Mouse (Mus musculus) MEL (cell line): Measurements from ENCODE around the gene Parp11. TPM values are rescaled to one million over a fixed set of nuclear protein-coding genes. Genes with fewer than 3 reads are reported as not detected.

Experiments used
- DNase-seq: peaks from one replicate; pipeline ENCODE4 v3.0.0; 2011; ENCODE audit warnings: low read depth, low spot score
- H3K27ac ChIP-seq: 2 replicates; pipeline ENCODE4 v1.5.1; 2012; ENCODE audit warnings: low read depth, mild to moderate bottlenecking, control low read depth, low read length, moderate library complexity; ENCODE audit not compliant: control insufficient read depth
- H3K27me3 ChIP-seq, 2 experiments: fragments of 150-350 bp in 1 of 2; sonication (generic) in 1 of 2; 2 replicates each; pipeline ENCODE4 v1.6.1; 2012; ENCODE audit warnings: low read length in 2 of 2, mild to moderate bottlenecking in 2 of 2, improper control_type of control experiment in 1 of 2, moderate library complexity in 1 of 2; ENCODE audit not compliant: insufficient read depth in 2 of 2, control insufficient read depth in 1 of 2
- H3K36me3 ChIP-seq, 2 experiments: 2 replicates each; pipeline ENCODE4 v1.6.1; 2012 to 2014; ENCODE audit warnings: low read length in 2 of 2, improper control_type of control experiment in 1 of 2, inconsistent platforms in 1 of 2, mild to moderate bottlenecking in 1 of 2; ENCODE audit not compliant: insufficient read depth in 2 of 2, control insufficient read depth in 1 of 2
- H3K4me1 ChIP-seq, 2 experiments: fragments of 150-350 bp in 1 of 2; sonication (generic) in 1 of 2; 2 replicates each; pipeline ENCODE4 v1.6.1; 2012; ENCODE audit warnings: low read length in 2 of 2, improper control_type of control experiment in 1 of 2, mild to moderate bottlenecking in 1 of 2; ENCODE audit not compliant: insufficient read depth in 2 of 2, control insufficient read depth in 1 of 2
- H3K4me3 ChIP-seq, 2 experiments: fragments of 150-350 bp in 1 of 2; sonication (generic) in 1 of 2; 2 replicates each; pipeline ENCODE4 v1.5.1; 2012; ENCODE audit warnings: low read depth in 2 of 2, low read length in 2 of 2, mild to moderate bottlenecking in 2 of 2, moderate library complexity in 2 of 2, control low read depth in 1 of 2, improper control_type of control experiment in 1 of 2; ENCODE audit not compliant: control insufficient read depth in 1 of 2, insufficient read depth in 1 of 2
- H3K79me2 ChIP-seq: 2 replicates; pipeline ENCODE4 v1.6.1; 2012; ENCODE audit warnings: mild to moderate bottlenecking, low read length, moderate library complexity; ENCODE audit not compliant: control insufficient read depth, poor library complexity, insufficient read depth
- H3K9ac ChIP-seq: 2 replicates; pipeline ENCODE4 v1.6.1; 2012; ENCODE audit warnings: low read depth, mild to moderate bottlenecking, control low read depth, low read length, moderate library complexity; ENCODE audit not compliant: control insufficient read depth, poor library complexity, severe bottlenecking
- H3K9me3 ChIP-seq: fragments of 150-350 bp; sonication (generic); replicated peaks from 2 replicates; pipeline ENCODE4 v1.6.1; 2012; ENCODE audit warnings: mild to moderate bottlenecking, low read length, improper control_type of control experiment, moderate library complexity; ENCODE audit not compliant: insufficient read depth
- BHLHE40 ChIP-seq: IDR thresholded peaks from 2 replicates; pipeline ENCODE4 v1.6.1; 2012; ENCODE audit warnings: low read depth, mild to moderate bottlenecking, inconsistent platforms, low read length, improper control_type of control experiment, borderline replicate concordance
- CHD2 ChIP-seq: IDR thresholded peaks from 2 replicates; pipeline ENCODE4 v1.6.1; 2011; ENCODE audit warnings: low read length, improper control_type of control experiment
- CTCF ChIP-seq, 3 experiments: IDR thresholded peaks in 2 of 3; conservative IDR thresholded peaks in 1 of 3; 2 replicates each; pipeline ENCODE4 v1.5.1; 2011 to 2012; ENCODE audit warnings: low read length in 3 of 3, low read depth in 2 of 3, mild to moderate bottlenecking in 2 of 3, improper control_type of control experiment in 1 of 3, inconsistent platforms in 1 of 3, mixed read lengths in 1 of 3, moderate library complexity in 1 of 3; ENCODE audit not compliant: control insufficient read depth in 1 of 3, insufficient read depth in 1 of 3, poor library complexity in 1 of 3, severe bottlenecking in 1 of 3
- ELF1 ChIP-seq: IDR thresholded peaks from 2 replicates; pipeline ENCODE4 v1.6.1; 2014; ENCODE audit warnings: low read depth, mild to moderate bottlenecking, inconsistent platforms, low read length, improper control_type of control experiment, moderate library complexity
- EP300 ChIP-seq, 2 experiments: IDR thresholded peaks; 2 replicates each; pipeline ENCODE4 v1.6.1; 2011; ENCODE audit warnings: improper control_type of control experiment in 2 of 2, low read length in 2 of 2, low read depth in 1 of 2, mild to moderate bottlenecking in 1 of 2
- ETS1 ChIP-seq: IDR thresholded peaks from 2 replicates; pipeline ENCODE4 v1.6.1; 2012; ENCODE audit warnings: low read depth, mild to moderate bottlenecking, inconsistent platforms, low read length, improper control_type of control experiment, moderate library complexity
- GABPA ChIP-seq: IDR thresholded peaks from 2 replicates; pipeline ENCODE4 v1.6.1; 2012; ENCODE audit warnings: low read depth, mild to moderate bottlenecking, inconsistent platforms, low read length, improper control_type of control experiment, moderate library complexity
- JUND ChIP-seq: IDR thresholded peaks from 2 replicates; pipeline ENCODE4 v1.6.1; 2011; ENCODE audit warnings: low read depth, mild to moderate bottlenecking, improper control_type of control experiment, low read length
- KAT2A ChIP-seq: conservative IDR thresholded peaks from 2 replicates; pipeline ENCODE4 v1.6.1; 2012; ENCODE audit warnings: low read depth, low read length, improper control_type of control experiment, inconsistent platforms
- MAFK ChIP-seq: IDR thresholded peaks from 2 replicates; pipeline ENCODE4 v1.6.1; 2011; ENCODE audit warnings: low read depth, mild to moderate bottlenecking, low read length, improper control_type of control experiment, borderline replicate concordance
- MXI1 ChIP-seq: IDR thresholded peaks from 2 replicates; pipeline ENCODE4 v1.6.1; 2011; ENCODE audit warnings: mild to moderate bottlenecking, low read depth, low read length, improper control_type of control experiment
- MYB ChIP-seq: IDR thresholded peaks from 2 replicates; pipeline ENCODE4 v1.6.1; 2011; ENCODE audit warnings: mild to moderate bottlenecking, low read depth, low read length, improper control_type of control experiment
- MYC ChIP-seq: IDR thresholded peaks from 2 replicates; pipeline ENCODE4 v1.6.1; 2011; ENCODE audit warnings: low read depth, mild to moderate bottlenecking, low read length, improper control_type of control experiment, moderate library complexity
- NRF1 ChIP-seq: IDR thresholded peaks from 2 replicates; pipeline ENCODE4 v1.6.1; 2014; ENCODE audit warnings: low read depth, mild to moderate bottlenecking, inconsistent platforms, low read length, improper control_type of control experiment, moderate library complexity; ENCODE audit not compliant: poor library complexity, insufficient read depth, severe bottlenecking
- POLR2AphosphoS2 ChIP-seq: IDR thresholded peaks from 2 replicates; pipeline ENCODE4 v1.6.1; 2011; ENCODE audit warnings: low read length, improper control_type of control experiment
- RCOR1 ChIP-seq: IDR thresholded peaks from 2 replicates; pipeline ENCODE4 v1.6.1; 2012; ENCODE audit warnings: low read depth, mild to moderate bottlenecking, inconsistent platforms, low read length, improper control_type of control experiment
- SIN3A ChIP-seq: IDR thresholded peaks from 2 replicates; pipeline ENCODE4 v1.6.1; 2012; ENCODE audit warnings: low read length, improper control_type of control experiment, inconsistent platforms
- SMC3 ChIP-seq: IDR thresholded peaks from 2 replicates; pipeline ENCODE4 v1.6.1; 2011; ENCODE audit warnings: low read depth, low read length, improper control_type of control experiment
- TAL1 ChIP-seq: IDR thresholded peaks from 2 replicates; pipeline ENCODE4 v1.6.1; 2012; ENCODE audit warnings: mild to moderate bottlenecking, inconsistent platforms, low read length, moderate library complexity, mixed read lengths
- TBP ChIP-seq: IDR thresholded peaks from 2 replicates; pipeline ENCODE4 v1.8.0; 2011; ENCODE audit warnings: low read depth, low read length, improper control_type of control experiment
- TCF12 ChIP-seq: IDR thresholded peaks from 2 replicates; pipeline ENCODE4 v1.6.1; 2014; ENCODE audit warnings: low read depth, mild to moderate bottlenecking, inconsistent platforms, low read length, improper control_type of control experiment, moderate library complexity
- UBTF ChIP-seq: IDR thresholded peaks from 2 replicates; pipeline ENCODE4 v1.6.1; 2012; ENCODE audit warnings: low read depth, mild to moderate bottlenecking, inconsistent platforms, low read length, improper control_type of control experiment, moderate library complexity, borderline replicate concordance; ENCODE audit not compliant: insufficient read depth
- USF1 ChIP-seq: IDR thresholded peaks from 2 replicates; pipeline ENCODE4 v1.6.1; 2014; ENCODE audit warnings: low read depth, mild to moderate bottlenecking, inconsistent platforms, low read length, improper control_type of control experiment, moderate library complexity
- ZC3H11A ChIP-seq: IDR thresholded peaks from 2 replicates; pipeline ENCODE4 v1.6.1; 2012; ENCODE audit warnings: low read depth, mild to moderate bottlenecking, inconsistent platforms, low read length, improper control_type of control experiment
- ZKSCAN1 ChIP-seq: IDR thresholded peaks from 2 replicates; pipeline ENCODE4 v1.6.1; 2012; ENCODE audit warnings: low read depth, mild to moderate bottlenecking, inconsistent platforms, low read length, improper control_type of control experiment, moderate library complexity
- ZNF384 ChIP-seq: IDR thresholded peaks from 2 replicates; pipeline ENCODE4 v1.6.1; 2012; ENCODE audit warnings: low read depth, mild to moderate bottlenecking, inconsistent platforms, low read length, improper control_type of control experiment
- polyA plus RNA-seq, 2 experiments: library from polyadenylated mRNA; stranded (reverse) in 1 of 2; unstranded in 1 of 2; fragments of >175 nt in 1 of 2; fragments of >200 nt in 1 of 2; gene quantifications; 2 replicates each; pipeline versions ENCODE4 v1.2.1 to v1.2.4; 2012; ENCODE audit warnings: low replicate concordance in 2 of 2, low read depth in 1 of 2; ENCODE audit not compliant: insufficient read length in 2 of 2, insufficient read depth in 1 of 2, missing spikeins in 1 of 2
- total RNA-seq: library from RNA; depleted of rRNA; stranded (reverse); fragments of 300-350 nt; gene quantifications from 2 replicates; pipeline ENCODE4 v1.2.3, GENCODE M21; 2012

The Parp11 gene
- total and polyA plus RNA-seq, 3 experiments = 5.9 to 8.2 TPM; not detected in 1

GRCm38 (mm10) chr6:127404070-127404810, 42.4 kb upstream of the Parp11 start:
- H3K9me3 ChIP-seq = no peaks in the 10 kb centered on the region
- H3K27ac ChIP-seq = no peak overlapping the region

GRCm38 (mm10) chr6:127405682-127406081, 41.0 kb upstream of the Parp11 start:
- no peak overlapping the region for H3K27ac ChIP-seq
- no peaks in the 10 kb centered on the region for H3K9me3 ChIP-seq
- H3K27me3 ChIP-seq = peaks cover 0 to 3% of the 10 kb centered on the region in 2 experiments; a peak in 2 of 4 replicates
- H3K4me1 ChIP-seq = no peaks in the 10 kb centered on the region
- H3K4me3 ChIP-seq = no peak overlapping the region
- no peak for DNase-seq
- no peaks in the 10 kb centered on the region for H3K79me2 ChIP-seq
- H3K36me3 ChIP-seq = no peaks in the 10 kb centered on the region
- no peak for TF ChIP-seq ZKSCAN1
- no peak for TF ChIP-seq SIN3A
- no peak for TF ChIP-seq NRF1
- TF ChIP-seq UBTF = no peak
- TF ChIP-seq ELF1 = no peak
- no peak for TF ChIP-seq ZC3H11A
- no peak for TF ChIP-seq MYB
- no peak for TF ChIP-seq ETS1
- no peak for TF ChIP-seq MXI1
- no peak for TF ChIP-seq CHD2
- TF ChIP-seq GABPA = no peak
- no peak for TF ChIP-seq TCF12
- no peak for TF ChIP-seq TBP
- TF ChIP-seq KAT2A = no peak
- TF ChIP-seq BHLHE40 = no peak
- H3K9ac ChIP-seq = no peak overlapping the region

More at GRCm38 (mm10) chr6:127404070-127404810, 42.4 kb upstream of the Parp11 start:
- H3K4me1 ChIP-seq = no peaks in the 10 kb centered on the region
- H3K36me3 ChIP-seq = no peaks in the 10 kb centered on the region
- no peak overlapping the region for H3K9ac ChIP-seq
- H3K4me3 ChIP-seq = no peak overlapping the region
- no peak for DNase-seq
- H3K79me2 ChIP-seq = no peaks in the 10 kb centered on the region
- TF ChIP-seq JUND (no peak), POLR2AphosphoS2 (no peak), MYC (no peak), TAL1 (no peak), NRF1 (no peak), SMC3 (no peak), USF1 (no peak), EP300 (IDR thresholded peaks at IDR 0.05; ENCODE audit: low read depth in 1 of 2, low read length in 2 of 2) (no peak), RCOR1 (no peak), CTCF (IDR thresholded peaks at IDR 0.05 in 2 of 3, conservative IDR thresholded peaks at IDR 0.05 in 1 of 3; ENCODE audit: control insufficient read depth in 1 of 3, insufficient read depth in 1 of 3, low read depth in 2 of 3, low read length in 3 of 3, poor library complexity in 1 of 3, severe bottlenecking in 1 of 3) (no peak), ZC3H11A (no peak), ZNF384 (no peak), MAFK (no peak)
- TF ChIP-seq, all 39 proteins: peak for 0
- peaks cover 0 to 1% of the 10 kb centered on the region in 2 experiments; a peak in 2 of 4 replicates for H3K27me3 ChIP-seq
